Mouse (Mus musculus): ENCODE measurements around the gene Lgi1. TPM values are rescaled to one million over a fixed set of nuclear protein-coding genes. Genes with fewer than 3 reads are reported as not detected.

Gene Lgi1
- 0.01 TPM in 1 of 2 replicates, not detected in the other for polyA plus RNA-seq (2012; rRNA removed)

GRCm38 (mm10) chr19:38264505-38265500 is at the start of gene Lgi1:
Gene Lgi1 (plus strand): TSS chr19:38264536.

GRCm38 (mm10) chr19:38223905-38224684 is 40.2 kb upstream of the Lgi1 start, which contains the start of gene Fra10ac1:
Gene Fra10ac1 (minus strand): TSS chr19:38224156.

Other genes starting within 250 kb of the Lgi1 start
- gene Myof, start 221.0 kb upstream of the Lgi1 start, polyA plus RNA-seq (2012; rRNA removed), result 13.3 and 17.4 TPM in 2 replicates
- 4.0 and 4.2 TPM in 2 replicates for gene Cep55, start 209.5 kb upstream of the Lgi1 start, polyA plus RNA-seq (2012; rRNA removed)
- gene Ffar4, start 167.5 kb upstream of the Lgi1 start, polyA plus RNA-seq (2012; rRNA removed), result 8.2 and 9.5 TPM in 2 replicates
- 2,123 and 2,147 TPM in 2 replicates for gene Rbp4, start 139.3 kb upstream of the Lgi1 start, polyA plus RNA-seq (2012; rRNA removed)
- 6.7 and 7.8 TPM in 2 replicates for gene Pde6c, start 131.8 kb upstream of the Lgi1 start, polyA plus RNA-seq (2012; rRNA removed)
- gene Fra10ac1, start 40.4 kb upstream of the Lgi1 start, polyA plus RNA-seq (2012; rRNA removed), result 8.1 and 10.0 TPM in 2 replicates
- gene Slc35g1, start 131.4 kb downstream of the Lgi1 start, polyA plus RNA-seq (2012; rRNA removed), result 5.7 and 6.1 TPM in 2 replicates
- gene Plce1, start 216.6 kb downstream of the Lgi1 start, polyA plus RNA-seq (2012; rRNA removed), result 0.50 and 0.77 TPM in 2 replicates

Data from liver, embryonic 18 days (tissue).